Mouse (Mus musculus) left cerebral cortex, adult 18-20 months (tissue): ENCODE data around the gene Ccdc63. TPM values are rescaled to one million over a fixed set of nuclear protein-coding genes. Genes with fewer than 3 reads are reported as not detected.
"Not testable (repeated sequence)": the region's sequence is repeated elsewhere in the genome, so short reads cannot be mapped to it uniquely, and the experiment has no call there.

Source experiments
- DNase-seq, 2 experiments: peaks; one replicate each; pipeline ENCODE4 v3.0.0; 2021 to 2022; ENCODE audit warnings: low spot score in 2 of 2, mixed read lengths in 1 of 2
- long read RNA-seq, 2 experiments: library from polyadenylated mRNA; stranded (forward); transcript quantifications; one replicate each; pipeline ENCODE4 v2.0.0; 2021
- total RNA-seq, 2 experiments: library from RNA; stranded (reverse); gene quantifications; 2 replicates each; pipeline ENCODE4 v1.2.3; 2021

Ccdc63 gene
- total RNA-seq: under 1 TPM; 0.82 to 0.84 TPM
- long read RNA-seq, experiment 1: 0 reads
- long read RNA-seq, experiment 2: 0 reads

DNA sequence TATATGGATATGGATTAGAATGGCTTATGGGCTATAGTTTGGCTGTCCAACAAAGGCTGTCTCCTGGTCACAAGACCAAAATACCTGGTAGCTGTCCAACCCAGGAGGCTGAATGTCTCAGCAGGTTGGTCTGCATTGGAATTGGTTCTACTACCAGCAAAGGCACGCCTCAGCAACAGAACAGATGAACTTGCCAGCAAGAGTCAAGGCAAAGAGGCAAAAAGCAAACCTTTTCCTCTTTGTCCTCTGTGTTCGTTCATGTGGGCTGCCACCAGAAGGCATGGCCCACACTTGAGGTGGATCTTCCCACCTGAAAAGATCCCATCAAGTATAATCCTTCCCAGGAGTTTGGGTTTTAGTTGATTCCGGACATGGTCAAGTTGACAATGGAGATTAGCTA lies at the start of gene Ccdc63:
TSS of gene Ccdc63 (minus strand) at position 101 of the 400 bp plus-strand sequence.
- DNase-seq: no peak

DNA sequence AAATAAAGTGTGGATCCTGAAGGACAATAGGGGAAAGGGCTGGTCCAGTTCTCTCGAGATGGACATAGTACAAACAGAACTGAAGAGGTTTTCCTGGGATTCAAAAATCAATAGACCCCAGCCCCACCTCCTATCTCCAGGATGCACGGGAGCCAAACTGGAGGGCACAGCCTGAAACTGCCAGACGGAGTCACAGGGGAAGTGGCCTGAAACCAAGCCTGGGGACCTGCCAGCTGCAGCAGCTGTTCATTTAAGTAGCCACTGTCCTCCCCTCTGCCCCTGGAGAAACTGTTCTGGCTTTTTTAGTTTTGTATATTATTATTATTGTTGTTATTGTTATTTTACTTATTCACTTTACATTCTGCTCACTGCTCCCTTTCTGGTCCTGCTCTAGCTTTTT lies 48.5 kb upstream of the Ccdc63 start:
- no peak for DNase-seq

DNA sequence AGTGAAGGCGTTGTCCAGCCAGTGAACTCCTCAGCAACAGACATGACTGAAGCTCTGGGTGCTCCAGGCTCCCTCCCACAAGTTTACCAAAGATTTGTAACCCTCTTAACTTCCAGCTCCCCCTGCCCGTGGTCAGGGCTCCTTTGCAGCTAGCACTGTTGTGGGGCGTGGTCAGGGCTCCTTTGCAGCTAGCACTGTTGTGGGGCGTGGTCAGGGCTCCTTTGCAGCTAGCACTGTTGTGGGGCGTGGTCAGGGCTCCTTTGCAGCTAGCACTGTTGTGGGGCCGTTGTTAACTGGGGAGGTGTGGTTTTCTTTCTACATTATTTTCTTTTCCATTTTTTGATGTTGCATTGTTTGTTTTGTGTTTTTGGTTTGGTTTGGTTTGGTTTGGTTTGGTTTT lies 44.2 kb upstream of the Ccdc63 start:
- not testable (repeated sequence) for DNase-seq

DNA sequence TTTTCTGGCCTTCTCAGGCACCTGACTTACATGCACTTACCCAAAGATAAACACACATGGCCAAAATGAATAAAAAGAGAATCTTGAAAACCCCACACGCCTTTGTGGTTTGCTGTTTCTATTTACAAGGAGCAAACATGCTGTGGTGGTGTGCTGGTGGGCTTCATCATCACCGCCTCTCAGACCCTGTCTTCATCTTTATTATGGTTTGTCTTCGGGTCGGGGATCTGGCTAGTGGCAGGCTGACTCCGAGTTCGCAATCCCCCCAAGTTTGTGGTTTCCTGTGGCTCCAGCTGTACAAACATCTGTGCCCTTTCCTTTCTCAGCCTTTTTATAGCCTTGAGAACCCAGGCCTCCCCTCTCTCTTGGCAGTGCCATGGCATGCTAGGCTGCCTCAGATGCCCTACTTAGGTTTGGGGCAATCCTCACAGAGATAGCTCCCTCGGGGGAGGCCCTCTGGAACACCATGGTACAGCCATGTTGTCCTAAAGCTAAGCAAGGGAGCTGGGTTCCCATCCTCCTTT lies 43.7 kb upstream of the Ccdc63 start:
- DNase-seq: no peak

DNA sequence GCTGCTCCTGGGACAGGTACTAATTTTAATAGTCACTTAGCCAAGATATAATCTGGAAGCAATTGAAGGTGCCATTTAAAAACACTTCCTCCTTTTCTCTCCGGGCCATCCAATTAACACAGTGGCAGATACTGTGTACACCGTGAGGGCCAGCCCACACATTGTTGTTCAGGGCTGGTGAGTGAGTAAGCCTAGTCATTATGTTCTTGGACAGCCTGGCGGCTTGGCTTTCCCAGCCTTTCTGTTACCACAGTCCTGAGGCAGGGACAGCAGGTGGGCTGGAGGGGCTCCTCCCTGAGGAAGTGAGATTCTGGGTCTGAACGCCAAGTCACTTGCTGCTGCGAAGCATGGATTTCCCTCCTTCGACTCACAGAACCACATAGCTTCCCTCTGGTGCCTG lies 39.0 kb upstream of the Ccdc63 start:
- DNase-seq: no peak

DNA sequence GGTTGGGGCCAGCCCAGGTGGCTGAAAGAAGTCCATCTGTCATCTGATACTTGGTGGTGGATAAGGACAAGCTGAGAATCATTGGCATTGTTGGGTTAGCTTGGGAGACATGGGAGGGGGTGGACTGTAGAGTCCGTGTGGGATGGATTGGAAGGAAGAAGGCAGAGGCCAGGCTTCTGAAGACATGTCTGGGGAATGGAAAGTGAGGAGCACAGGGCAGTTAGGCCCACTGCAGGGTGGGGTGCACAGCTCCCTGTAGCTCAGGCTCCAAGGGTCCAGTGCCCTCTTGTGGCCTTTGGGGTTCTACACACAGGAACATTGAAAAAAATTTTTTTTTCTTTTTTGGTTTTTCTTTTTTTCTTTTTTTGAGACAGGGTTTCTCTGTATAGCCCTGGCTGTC lies 35.8 kb upstream of the Ccdc63 start:
- DNase-seq: no peak

DNA sequence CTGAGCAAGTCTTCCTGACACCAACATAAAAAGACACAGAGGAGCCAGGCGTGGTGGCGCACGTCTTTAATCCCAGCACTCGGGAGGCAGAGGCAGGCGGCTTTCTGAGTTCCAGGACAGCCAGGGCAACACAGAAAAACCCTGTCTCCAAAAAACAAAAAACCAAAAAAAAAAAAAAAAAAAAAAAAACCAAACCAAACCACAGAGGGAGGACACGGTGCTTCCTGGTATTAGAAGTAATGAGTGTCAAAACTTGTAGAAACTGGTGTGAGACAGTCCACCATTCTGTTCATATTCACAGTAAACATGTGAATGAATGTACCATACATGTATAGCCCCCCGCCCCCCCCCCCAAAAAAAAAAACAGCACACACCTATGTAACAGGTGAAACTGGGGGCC lies 35.3 kb upstream of the Ccdc63 start:
- no peak for DNase-seq

DNA sequence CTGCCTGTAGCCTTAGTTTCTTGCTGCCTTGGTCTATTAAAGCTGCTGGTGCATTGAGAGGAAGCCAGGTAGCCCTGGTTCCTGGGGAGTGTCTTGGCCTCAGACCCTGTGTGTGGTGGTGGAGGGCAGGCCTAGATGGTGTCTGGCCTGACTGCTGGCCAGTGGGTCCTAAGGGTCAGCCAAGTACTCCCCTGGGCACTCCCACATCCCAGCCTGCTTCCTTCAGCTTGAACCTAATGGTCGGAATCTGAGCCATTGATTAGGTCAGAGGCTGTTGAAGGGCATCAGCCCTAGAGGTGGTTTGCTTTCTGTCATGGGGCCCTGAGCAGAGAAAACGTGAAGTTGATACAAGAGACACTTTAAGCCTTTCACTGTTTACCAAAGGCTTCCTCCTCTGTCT lies 34.8 kb upstream of the Ccdc63 start:
- no peak for DNase-seq

DNA sequence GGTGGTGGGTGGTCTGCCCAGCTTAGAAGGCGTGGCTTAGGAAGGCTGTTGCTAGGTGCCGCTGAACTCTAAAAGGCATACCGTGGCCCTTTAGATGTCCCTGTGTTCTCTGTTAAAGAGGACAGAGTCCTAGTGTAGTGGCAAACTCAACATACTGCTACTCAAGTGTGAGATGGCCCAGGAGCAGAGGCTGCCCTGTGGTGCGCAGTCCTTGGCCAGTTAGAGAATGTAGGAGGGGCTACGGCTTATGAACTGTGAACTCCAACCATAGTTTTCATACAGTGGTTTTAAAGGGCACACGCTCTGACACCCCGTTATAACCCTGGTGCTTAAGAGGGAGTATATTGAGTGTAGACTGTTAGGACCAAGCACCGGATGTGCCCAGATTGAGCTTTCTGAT lies 30.4 kb upstream of the Ccdc63 start:
- DNase-seq: no peak

DNA sequence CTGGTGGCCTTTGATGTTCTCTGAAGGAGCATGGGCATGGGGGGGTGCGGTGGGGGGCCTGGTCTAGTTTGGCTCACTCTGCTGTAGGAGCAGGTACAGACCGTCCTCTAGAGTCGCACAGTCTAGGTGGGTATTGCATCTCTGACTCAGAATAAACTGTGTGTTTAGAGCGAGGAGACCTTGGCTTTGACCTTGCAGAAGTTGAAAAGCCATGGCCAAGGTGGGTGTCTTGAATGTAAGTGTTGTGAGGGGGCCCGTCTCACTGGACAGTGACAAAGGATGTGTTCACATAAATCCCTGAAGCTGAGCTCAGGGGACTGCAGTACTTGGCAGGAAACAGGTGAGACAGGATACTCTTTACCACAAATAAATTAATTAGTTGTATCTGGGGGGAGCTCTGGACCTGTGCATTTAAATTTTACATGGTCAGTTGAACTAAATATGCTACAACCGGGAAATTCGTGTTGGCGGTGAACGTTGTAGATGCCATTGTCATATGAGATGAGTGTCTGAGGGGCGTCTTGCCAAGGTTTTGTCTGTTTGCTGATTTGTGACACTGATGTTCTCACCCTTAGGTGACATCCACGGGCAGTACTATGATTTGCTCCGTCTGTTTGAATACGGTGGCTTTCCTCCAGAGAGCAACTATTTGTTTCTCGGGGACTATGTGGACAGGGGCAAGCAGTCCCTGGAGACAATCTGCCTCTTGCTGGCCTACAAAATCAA lies 27.9 kb upstream of the Ccdc63 start:
- DNase-seq: no peak

DNA sequence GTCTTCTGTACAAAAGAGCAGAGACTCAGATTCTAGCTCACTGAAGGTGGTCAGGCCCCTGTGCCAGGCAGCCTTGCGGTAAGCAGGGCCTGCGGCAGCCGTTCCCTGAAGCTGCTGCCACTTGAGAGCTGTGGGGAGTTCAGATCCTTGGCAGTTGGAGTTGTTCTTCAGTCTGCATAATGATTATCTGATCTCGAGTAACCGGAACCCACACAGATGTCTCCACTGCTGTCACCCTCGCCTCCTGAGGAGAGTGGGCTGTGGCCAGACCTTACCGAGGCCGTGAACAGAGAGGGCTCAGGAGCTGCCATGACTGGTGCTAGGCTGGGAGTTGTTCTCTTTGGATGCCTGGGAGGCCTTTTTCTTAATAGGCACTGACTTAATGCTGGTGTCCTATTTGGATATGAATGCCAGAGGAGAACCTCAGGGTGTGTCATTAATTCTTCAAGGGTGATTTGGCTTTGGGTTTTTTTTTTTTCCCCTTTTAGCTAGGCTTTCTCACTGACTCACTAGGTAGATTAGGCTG lies 26.1 kb upstream of the Ccdc63 start:
- no peak for DNase-seq

DNA sequence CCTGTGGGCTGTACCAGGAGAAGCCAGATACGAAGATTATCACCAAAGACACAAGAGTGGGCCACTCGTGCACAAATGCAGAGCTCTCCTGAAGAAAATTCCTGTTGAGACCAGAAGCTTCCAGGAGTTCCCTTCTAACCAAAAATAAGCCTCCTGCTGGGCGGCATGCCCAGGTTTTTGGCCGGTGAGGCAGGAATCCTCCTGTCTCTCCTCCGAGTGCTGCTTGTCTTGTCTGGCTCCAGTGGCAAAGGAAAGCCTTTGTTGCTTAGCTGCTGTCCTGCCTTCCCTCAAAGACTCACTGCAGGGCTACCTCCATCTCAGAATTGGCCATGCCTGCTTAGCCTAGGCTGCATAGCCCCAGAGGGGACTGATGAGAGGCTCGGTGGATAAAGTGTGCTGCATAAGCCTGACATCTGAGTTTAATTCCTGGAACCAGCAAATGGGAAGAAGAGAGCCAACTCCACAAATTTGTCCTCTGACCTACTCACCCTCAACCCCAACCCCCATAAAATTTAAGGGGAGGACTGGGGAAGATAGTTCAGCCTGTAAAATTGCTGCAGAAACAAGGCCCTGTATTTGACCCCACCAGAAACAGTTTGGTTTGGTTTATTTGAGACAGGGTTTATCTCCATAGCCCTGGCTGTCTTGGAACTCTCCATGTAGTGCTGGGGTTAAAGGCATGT lies 24.8 kb upstream of the Ccdc63 start:
- DNase-seq: peak; percentile 67 to 70

DNA sequence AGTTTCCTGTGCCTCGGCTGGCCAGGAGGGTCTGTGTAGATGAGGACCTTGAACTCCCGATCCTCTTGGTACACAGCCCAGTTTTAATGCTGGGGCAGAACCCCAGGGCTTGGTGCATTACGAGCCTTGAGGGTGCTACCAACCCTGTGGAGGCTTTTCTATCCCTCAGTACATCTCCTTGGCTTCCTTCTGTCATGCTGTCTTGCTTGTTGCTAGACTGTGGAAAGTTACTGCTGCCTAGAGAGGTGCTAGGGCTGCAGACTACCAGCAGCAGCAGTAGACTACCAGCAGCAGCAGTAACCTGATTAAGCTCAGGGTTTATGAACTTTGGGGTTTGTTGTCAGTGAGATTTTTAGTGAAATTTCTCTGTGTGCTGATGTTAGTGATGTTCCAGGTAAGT lies 23.4 kb upstream of the Ccdc63 start:
- no peak for DNase-seq

DNA sequence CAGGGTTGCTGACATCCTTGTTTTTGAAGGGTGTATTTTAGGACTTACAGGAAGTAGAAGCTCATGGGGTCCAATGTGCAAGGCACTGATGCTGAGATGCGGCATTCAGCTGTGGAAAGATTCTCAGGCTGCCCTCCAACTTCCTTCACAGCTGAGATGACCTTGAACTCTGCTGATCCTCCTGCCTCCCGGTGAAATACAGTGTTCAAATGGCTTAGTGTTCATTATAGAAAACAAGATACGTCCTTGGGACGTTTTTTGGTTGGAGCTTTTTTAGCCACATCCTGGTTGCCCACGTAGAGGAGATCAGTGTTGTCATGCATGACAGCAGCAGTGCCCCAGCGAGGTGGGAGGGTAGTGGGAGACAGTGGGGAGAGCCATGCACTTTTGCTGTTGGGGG lies 22.6 kb upstream of the Ccdc63 start:
- DNase-seq: no peak

DNA sequence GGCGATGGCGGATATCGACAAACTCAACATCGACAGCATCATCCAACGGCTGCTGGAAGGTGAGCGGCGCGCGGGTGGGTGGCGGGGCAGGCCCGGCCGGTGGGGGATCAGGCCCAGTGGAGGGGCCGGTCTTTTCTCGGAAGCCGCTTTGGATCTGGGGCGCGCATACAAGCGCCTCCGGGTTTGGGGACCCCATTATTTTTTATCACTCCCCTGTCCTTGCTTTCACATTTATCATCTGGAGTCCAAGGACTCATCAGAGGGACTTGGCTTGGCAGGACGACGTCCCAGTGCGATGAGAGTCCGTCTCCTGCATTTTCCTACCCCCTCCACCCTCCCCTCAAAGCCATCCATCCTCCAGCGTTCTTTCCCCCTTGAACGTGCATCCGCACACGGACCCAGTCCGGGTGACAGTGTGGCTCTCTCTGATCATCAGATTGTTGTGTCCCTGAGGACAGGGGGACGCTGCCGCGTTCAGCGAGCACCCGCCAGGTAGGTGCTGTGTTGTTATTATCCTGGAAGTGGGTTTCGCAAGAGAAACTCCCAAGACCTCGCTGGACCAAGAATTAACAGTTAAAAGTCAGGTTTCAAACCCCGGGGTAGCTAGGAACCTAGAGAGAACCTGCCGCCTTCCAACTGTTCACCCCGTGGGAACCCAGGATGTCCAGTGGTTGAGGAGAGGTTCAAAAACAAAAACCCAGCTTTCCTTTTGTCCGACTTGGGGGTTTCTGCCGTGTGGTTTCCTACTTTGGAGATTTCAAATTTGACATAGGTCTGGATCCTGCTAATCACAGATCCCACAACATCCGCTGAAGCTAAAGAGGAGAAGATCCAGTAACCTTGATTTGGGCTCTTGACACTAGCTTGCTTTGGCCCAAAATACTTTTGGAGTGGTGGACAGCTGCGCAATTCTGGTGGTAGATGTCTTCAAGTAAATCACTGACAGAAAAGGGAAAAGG lies 18.2 kb upstream of the Ccdc63 start:
- DNase-seq: no peak

DNA sequence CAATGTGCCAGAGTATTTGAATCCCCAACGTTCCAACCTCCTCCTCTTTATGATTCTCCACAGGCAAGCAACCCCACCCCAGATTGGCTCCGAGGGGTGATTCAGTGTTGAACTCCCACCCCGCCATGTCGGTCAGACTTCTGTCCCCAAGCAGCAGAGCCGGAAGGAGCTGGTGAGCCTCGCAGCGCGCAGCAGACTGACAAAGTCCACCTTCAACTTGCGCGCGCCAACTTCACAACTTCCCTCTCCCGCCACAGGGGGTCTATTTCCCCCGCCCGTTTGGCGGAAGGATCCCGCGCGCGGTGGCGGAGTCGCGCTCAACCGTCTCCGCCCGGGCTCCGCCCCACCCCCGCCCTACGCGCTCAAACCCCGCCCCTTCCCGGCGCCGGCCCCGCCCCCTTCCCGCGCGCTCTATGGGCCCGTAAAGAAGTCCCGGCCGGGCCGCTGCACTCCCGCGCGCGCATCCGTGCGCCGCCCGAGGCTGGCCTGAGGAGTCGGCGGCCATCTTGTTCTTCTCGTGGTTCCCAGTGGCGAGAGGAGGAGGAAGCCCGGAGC lies 17.3 kb upstream of the Ccdc63 start, which contains the start of gene Ppp1cc:
TSS of gene Ppp1cc (plus strand) at position 452 of the 555 bp plus-strand sequence.
- DNase-seq: peak; percentile 83 to 89

DNA sequence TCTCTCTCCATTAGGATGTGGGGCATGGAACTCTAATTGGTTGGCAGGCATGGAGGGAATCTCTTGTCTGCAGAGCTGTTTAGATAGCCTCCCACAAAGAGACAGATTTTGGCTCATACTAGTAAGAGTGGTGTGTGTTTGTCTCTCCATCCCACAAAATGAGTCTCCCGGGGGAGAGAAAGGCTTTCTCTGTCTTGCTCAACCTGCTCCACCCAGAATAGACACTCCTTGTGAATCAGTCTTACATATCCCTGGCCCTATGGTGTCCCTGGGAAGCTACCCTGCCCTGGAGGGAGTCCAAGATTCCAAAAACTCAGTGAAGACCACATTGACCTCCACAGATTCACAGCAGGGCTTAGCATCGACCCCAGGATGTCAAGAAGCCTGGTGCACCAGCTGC lies 15.9 kb upstream of the Ccdc63 start:
- no peak for DNase-seq

DNA sequence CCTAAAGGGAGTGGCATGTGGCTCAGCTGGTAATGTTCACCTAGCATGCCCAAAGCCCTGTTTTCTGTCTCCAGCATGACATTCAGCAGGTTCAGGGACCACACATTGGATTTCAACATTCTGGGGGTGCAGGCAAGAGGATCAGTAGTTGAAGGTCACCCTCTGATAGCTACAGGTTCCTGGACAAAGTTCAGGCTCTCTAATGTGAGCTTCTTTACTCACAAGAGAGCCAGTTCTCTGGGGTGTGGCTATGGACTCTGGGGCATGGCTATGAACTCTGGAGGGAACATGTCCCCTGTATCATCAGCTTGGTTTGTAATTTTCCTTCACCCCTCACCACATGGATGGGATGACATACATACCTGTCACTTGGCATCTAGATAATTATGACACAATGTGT lies 15.0 kb upstream of the Ccdc63 start:
- no peak for DNase-seq

DNA sequence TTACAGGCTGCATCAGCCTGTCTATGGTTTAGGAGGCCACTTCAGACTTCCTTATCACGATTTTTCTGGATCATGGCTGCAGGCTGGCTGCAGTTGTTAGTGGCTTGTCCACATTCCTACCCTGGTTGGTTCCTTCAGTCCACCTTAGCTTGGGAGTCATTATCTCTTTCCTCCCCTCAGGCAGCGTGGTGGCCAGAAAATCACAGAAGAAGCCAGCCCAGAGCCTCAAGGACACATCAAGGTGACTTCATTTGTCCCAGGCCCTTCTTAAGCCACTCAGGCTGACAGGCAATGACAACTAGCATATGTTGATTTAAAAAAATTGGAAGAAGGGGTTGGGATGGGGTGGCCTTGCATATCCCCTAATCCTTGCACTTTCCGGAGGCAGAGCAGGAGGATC lies 14.2 kb upstream of the Ccdc63 start:
- DNase-seq: no peak

DNA sequence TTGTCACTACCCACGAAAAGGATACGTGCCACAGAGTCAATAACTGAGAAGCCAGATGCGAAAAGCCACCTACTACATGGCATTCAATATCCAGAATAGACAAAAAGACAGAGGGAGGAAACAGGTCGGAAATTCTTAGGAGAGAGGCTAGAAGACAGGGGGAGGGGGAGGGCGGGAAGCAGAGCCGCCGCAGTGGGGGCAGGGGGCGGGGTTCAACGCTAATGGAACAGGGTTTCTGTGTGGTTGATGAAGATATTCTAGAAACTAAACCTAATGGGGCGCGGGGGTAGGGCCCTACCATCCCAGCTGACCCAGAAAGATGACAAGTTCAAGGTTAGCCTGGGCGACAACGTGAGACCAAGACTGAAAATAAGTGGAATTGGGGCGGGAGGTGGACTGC lies 13.4 kb upstream of the Ccdc63 start:
- DNase-seq: no peak

DNA sequence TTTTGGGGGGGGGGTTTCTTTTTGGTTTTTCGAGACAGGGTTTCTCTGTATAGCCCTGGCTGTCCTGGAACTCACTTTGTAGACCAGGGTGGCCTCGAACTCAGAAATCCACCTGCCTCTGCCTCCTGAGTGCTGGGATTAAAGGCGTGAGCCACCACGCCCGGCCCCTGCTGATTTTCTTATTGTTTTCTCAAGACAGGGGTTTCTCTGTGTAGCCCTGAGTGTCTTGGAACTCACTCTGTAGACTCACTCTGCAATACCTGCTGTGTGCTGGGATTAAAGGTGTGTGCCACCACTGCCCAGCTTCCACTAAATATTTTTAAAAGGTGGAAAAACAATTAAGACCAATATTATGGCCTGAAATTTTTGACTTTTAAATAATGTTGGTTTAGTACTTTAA lies 11.9 kb upstream of the Ccdc63 start:
- not testable (repeated sequence) for DNase-seq
